Mouse (Mus musculus): Measurements from ENCODE around the gene Exosc1. TPM values are rescaled to one million over a fixed set of nuclear protein-coding genes. Genes with fewer than 3 reads are reported as not detected.

Gene Exosc1
- polyA plus RNA-seq, 1 experiment from 2014 or later = 60.7 TPM

DNA sequence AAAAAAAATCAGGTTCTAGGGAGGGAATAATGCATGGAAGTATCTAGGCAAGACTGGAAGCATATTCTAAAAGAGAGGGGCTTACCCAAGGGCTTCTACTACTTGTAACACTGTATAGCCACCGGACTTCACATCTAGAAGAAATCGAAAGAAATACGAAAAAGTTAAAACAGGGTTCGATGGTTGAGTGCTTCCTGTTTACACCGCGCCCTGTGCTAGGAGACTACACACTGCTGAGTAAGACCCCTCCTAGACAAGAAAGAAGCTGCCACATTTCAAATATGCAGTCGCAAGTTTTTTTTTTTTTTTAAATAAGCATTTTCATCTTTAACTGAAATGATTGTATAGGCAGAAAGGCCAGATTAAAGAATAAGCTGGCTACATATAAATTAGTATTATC, 36.4 kb upstream of the Exosc1 start:
- Histone ChIP-seq H3K4me2 (ENCODE audit: low read depth, low read length) (no peak overlapping the region), H3K27me3 (ENCODE audit: control insufficient read depth, insufficient read depth, low read length) (no peaks in the 10 kb centered on the region), H3K4me3 (ENCODE audit: low read depth, low read length) (no peak overlapping the region), H3K9me3 (ENCODE audit: control insufficient read depth, low read length) (no peaks in the 10 kb centered on the region), H3K4me1 (ENCODE audit: control insufficient read depth, insufficient read depth, low read length) (peaks cover 11% of the 10 kb centered on the region), H3K36me3 (ENCODE audit: control insufficient read depth, insufficient read depth, low read length) (peaks cover 21% of the 10 kb centered on the region), H3K27ac (ENCODE audit: low read depth, low read length) (no peak overlapping the region), H3K9ac (replicated peaks; ENCODE audit: low read depth, low read length) (no peak overlapping the region)
- no peak for ATAC-seq (ENCODE audit: low read depth)
- WGBS = 97% methylated on average over 7 of the region's 7 CpGs

DNA sequence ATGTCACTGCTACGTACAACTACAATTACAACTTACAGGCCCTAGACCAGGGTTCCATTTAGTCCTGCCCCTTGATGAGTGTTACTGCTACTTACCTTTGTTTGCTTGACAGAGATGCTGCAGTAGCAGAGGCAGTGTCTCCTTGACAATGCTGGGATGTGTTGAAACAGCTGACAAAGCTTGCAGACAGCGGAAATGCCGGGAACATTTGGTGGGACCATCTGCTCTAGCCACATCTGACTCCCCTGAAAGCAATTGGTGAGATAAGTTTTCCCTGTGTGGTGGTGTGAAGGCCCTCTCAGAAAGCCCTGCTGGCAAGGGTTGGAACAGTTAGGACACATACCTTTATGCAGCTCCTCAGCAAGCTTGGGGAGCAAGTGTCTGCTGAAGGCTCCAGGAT, 20.4 kb upstream of the Exosc1 start:
- 91% methylated on average over 3 of the region's 3 CpGs for WGBS
- Histone ChIP-seq H3K27me3 (ENCODE audit: control insufficient read depth, insufficient read depth, low read length) (no peaks in the 10 kb centered on the region), H3K4me3 (ENCODE audit: low read depth, low read length) (no peak overlapping the region)

GRCm38 (mm10) chr19:41952287-41952686, 19.1 kb upstream of the Exosc1 start:
- peaks cover 85% of the 10 kb centered on the region for H3K36me3 ChIP-seq (ENCODE audit: control insufficient read depth, insufficient read depth, low read length)
- H3K9me3 ChIP-seq (ENCODE audit: control insufficient read depth, low read length) = no peaks in the 10 kb centered on the region
- H3K9ac ChIP-seq (replicated peaks; ENCODE audit: low read depth, low read length) = no peak overlapping the region
- H3K27ac ChIP-seq (ENCODE audit: low read depth, low read length) = no peak overlapping the region
- no peak for ATAC-seq (ENCODE audit: low read depth)
- no peaks in the 10 kb centered on the region for H3K27me3 ChIP-seq (ENCODE audit: control insufficient read depth, insufficient read depth, low read length)
- H3K4me2 ChIP-seq (ENCODE audit: low read depth, low read length) = no peak overlapping the region
- H3K4me1 ChIP-seq (ENCODE audit: control insufficient read depth, insufficient read depth, low read length) = no peaks in the 10 kb centered on the region
- 85% methylated on average over 4 of the region's 4 CpGs for WGBS
- no peak overlapping the region for H3K4me3 ChIP-seq (ENCODE audit: low read depth, low read length)

More for the DNA sequence above, 20.4 kb upstream of the Exosc1 start:
- no peaks in the 10 kb centered on the region for H3K4me1 ChIP-seq (ENCODE audit: control insufficient read depth, insufficient read depth, low read length)
- no peak for ATAC-seq (ENCODE audit: low read depth)
- no peak overlapping the region for H3K9ac ChIP-seq (replicated peaks; ENCODE audit: low read depth, low read length)
- no peak overlapping the region for H3K27ac ChIP-seq (ENCODE audit: low read depth, low read length)
- peaks cover 83% of the 10 kb centered on the region for H3K36me3 ChIP-seq (ENCODE audit: control insufficient read depth, insufficient read depth, low read length)
- H3K4me2 ChIP-seq (ENCODE audit: low read depth, low read length) = no peak overlapping the region
- no peaks in the 10 kb centered on the region for H3K9me3 ChIP-seq (ENCODE audit: control insufficient read depth, low read length)

DNA sequence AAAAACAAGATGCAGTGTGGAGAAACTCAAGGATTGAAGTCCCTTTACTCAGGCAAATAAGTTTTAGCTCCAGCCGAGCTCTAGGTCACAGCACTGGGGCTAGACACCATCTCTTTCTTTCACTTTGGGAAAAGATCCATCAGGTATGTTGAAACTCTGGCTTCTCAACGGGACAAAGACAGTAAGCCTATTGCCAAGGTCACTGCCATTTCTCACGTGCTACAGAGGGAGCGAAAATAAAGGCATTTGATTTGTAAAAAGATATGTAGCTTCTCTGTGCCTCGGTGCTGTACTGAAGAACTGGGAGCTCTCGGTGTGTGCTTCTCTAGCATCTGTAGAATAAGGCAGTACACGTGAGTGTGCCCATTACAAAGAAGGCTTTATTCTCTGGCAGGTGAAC, 10.6 kb upstream of the Exosc1 start:
- Histone ChIP-seq H3K9ac (replicated peaks; ENCODE audit: low read depth, low read length) (no peak overlapping the region), H3K4me1 (ENCODE audit: control insufficient read depth, insufficient read depth, low read length) (no peaks in the 10 kb centered on the region), H3K9me3 (ENCODE audit: control insufficient read depth, low read length) (no peaks in the 10 kb centered on the region), H3K27ac (ENCODE audit: low read depth, low read length) (no peak overlapping the region), H3K27me3 (ENCODE audit: control insufficient read depth, insufficient read depth, low read length) (no peaks in the 10 kb centered on the region), H3K4me3 (ENCODE audit: low read depth, low read length) (no peak overlapping the region), H3K4me2 (ENCODE audit: low read depth, low read length) (no peak overlapping the region), H3K36me3 (ENCODE audit: control insufficient read depth, insufficient read depth, low read length) (peaks cover 63% of the 10 kb centered on the region)
- ATAC-seq (ENCODE audit: low read depth) = no peak
- WGBS = 94% methylated on average over 7 of the region's 7 CpGs

DNA sequence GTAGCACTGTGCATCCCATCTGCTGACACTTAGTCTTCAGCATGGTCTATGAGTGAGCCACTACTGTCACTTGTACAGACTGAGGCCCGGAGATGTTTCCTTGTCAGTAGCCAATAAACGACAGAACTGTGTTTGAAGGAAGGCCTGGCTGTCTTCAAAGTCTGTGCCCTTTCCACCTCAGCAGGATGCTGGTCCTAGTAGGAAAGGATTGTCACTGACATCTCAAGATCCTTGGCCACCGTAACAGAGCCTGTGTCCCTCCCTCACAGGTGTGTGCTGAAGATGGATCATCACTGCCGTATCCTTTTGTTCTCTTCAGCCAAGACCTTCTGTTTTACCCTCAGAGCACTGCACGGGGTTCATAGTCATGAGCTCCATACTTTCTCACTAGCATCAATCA, 5.3 kb upstream of the Exosc1 start:
- ATAC-seq (ENCODE audit: low read depth) = no peak
- WGBS = 89% methylated on average over 5 of the region's 5 CpGs
- H3K9ac ChIP-seq (replicated peaks; ENCODE audit: low read depth, low read length) = no peak overlapping the region
- H3K4me3 ChIP-seq (ENCODE audit: low read depth, low read length) = no peak overlapping the region
- H3K27ac ChIP-seq (ENCODE audit: low read depth, low read length) = no peak overlapping the region
- H3K9me3 ChIP-seq (ENCODE audit: control insufficient read depth, low read length) = no peaks in the 10 kb centered on the region
- H3K4me2 ChIP-seq (ENCODE audit: low read depth, low read length) = no peak overlapping the region
- H3K27me3 ChIP-seq (ENCODE audit: control insufficient read depth, insufficient read depth, low read length) = no peaks in the 10 kb centered on the region
- H3K4me1 ChIP-seq (ENCODE audit: control insufficient read depth, insufficient read depth, low read length) = peaks cover 10% of the 10 kb centered on the region
- H3K36me3 ChIP-seq (ENCODE audit: control insufficient read depth, insufficient read depth, low read length) = peaks cover 39% of the 10 kb centered on the region

- ATAC-seq (ENCODE audit: low read depth) = no peak
- WGBS = 89% methylated on average over 1 of the region's 1 CpGs
Measured at GRCm38 (mm10) chr19:41935921-41936320, 2.7 kb upstream of the Exosc1 start.

DNA sequence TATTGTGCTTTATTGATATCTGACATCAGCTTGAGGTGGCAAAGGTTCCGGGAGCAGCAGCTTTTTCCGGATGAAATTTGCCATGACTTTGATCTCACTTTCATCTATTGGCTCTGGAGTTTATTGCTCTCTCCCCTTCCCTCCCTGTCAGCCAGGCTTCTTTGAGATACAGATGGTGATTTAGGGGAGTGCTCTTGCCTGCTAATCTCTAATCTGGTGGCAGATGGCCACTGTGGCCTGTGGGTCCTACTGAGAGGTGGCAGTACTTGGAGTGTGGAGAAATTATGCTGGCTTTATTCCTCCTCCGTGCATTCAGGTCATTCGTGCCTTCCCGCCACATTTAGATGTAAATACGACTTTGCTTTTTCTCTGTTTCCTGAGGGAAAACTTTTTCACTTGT, 901 bp upstream of the Exosc1 start:
- Histone ChIP-seq H3K9ac (replicated peaks; ENCODE audit: low read depth, low read length) (peak overlapping the region; percentile 75), H3K27me3 (ENCODE audit: control insufficient read depth, insufficient read depth, low read length) (no peaks in the 10 kb centered on the region), H3K9me3 (ENCODE audit: control insufficient read depth, low read length) (no peaks in the 10 kb centered on the region), H3K4me1 (ENCODE audit: control insufficient read depth, insufficient read depth, low read length) (peaks cover 15% of the 10 kb centered on the region), H3K4me2 (ENCODE audit: low read depth, low read length) (peak overlapping the region; percentile 66), H3K36me3 (ENCODE audit: control insufficient read depth, insufficient read depth, low read length) (peaks cover 22% of the 10 kb centered on the region), H3K27ac (ENCODE audit: low read depth, low read length) (no peak overlapping the region), H3K4me3 (ENCODE audit: low read depth, low read length) (peak overlapping the region; percentile 74)
- WGBS = 5% methylated on average over 6 of the region's 6 CpGs
- no peak for ATAC-seq (ENCODE audit: low read depth)

More at GRCm38 (mm10) chr19:41935921-41936320, 2.7 kb upstream of the Exosc1 start:
- H3K4me2 ChIP-seq (ENCODE audit: low read depth, low read length) = no peak overlapping the region
- H3K27me3 ChIP-seq (ENCODE audit: control insufficient read depth, insufficient read depth, low read length) = no peaks in the 10 kb centered on the region
- peaks cover 15% of the 10 kb centered on the region for H3K4me1 ChIP-seq (ENCODE audit: control insufficient read depth, insufficient read depth, low read length)
- no peaks in the 10 kb centered on the region for H3K9me3 ChIP-seq (ENCODE audit: control insufficient read depth, low read length)
- H3K4me3 ChIP-seq (ENCODE audit: low read depth, low read length) = no peak overlapping the region
- H3K9ac ChIP-seq (replicated peaks; ENCODE audit: low read depth, low read length) = no peak overlapping the region
- H3K27ac ChIP-seq (ENCODE audit: low read depth, low read length) = no peak overlapping the region
- H3K36me3 ChIP-seq (ENCODE audit: control insufficient read depth, insufficient read depth, low read length) = peaks cover 20% of the 10 kb centered on the region

DNA sequence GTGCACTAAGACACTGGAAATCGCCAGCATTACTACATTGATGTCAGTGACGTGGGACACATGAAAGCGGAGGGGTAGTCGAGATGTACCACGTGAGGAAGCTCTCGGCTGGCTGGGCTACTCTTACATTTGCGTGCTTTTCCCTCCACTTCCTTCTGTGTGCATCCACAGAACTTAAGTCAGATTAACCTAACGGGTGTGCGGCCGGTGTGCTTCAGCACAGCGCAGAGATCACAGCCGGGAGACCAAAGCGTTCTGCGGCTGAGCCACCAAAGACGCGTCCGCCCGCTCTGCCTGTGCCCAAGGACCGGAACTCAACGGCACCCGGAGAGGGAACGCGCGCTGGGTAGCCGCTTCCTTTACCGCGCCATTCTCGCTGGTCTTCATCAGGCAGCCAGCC, 537 bp downstream of the Exosc1 start:
- WGBS = 0% methylated on average over 28 of the region's 28 CpGs

GRCm38 (mm10) chr19:41920412-41921067, 12.7 kb downstream of the Exosc1 start:
- no peak for ATAC-seq (ENCODE audit: low read depth)
- Histone ChIP-seq H3K4me3 (ENCODE audit: low read depth, low read length) (no peak overlapping the region), H3K9me3 (ENCODE audit: control insufficient read depth, low read length) (no peaks in the 10 kb centered on the region), H3K36me3 (ENCODE audit: control insufficient read depth, insufficient read depth, low read length) (peaks cover 33% of the 10 kb centered on the region), H3K4me1 (ENCODE audit: control insufficient read depth, insufficient read depth, low read length) (no peaks in the 10 kb centered on the region), H3K4me2 (ENCODE audit: low read depth, low read length) (no peak overlapping the region), H3K9ac (replicated peaks; ENCODE audit: low read depth, low read length) (no peak overlapping the region), H3K27me3 (ENCODE audit: control insufficient read depth, insufficient read depth, low read length) (no peaks in the 10 kb centered on the region), H3K27ac (ENCODE audit: low read depth, low read length) (no peak overlapping the region)
- 82% methylated on average over 5 of the region's 5 CpGs for WGBS

More for the DNA sequence above, 537 bp downstream of the Exosc1 start:
- H3K4me1 ChIP-seq (ENCODE audit: control insufficient read depth, insufficient read depth, low read length) = peaks cover 15% of the 10 kb centered on the region
- H3K27me3 ChIP-seq (ENCODE audit: control insufficient read depth, insufficient read depth, low read length) = no peaks in the 10 kb centered on the region
- peak overlapping the region; percentile 61 for H3K9ac ChIP-seq (replicated peaks; ENCODE audit: low read depth, low read length)
- peak overlapping the region; percentile 55 for H3K27ac ChIP-seq (ENCODE audit: low read depth, low read length)
- peak; percentile 10 for ATAC-seq (ENCODE audit: low read depth)
- H3K36me3 ChIP-seq (ENCODE audit: control insufficient read depth, insufficient read depth, low read length) = peaks cover 19% of the 10 kb centered on the region
- H3K9me3 ChIP-seq (ENCODE audit: control insufficient read depth, low read length) = no peaks in the 10 kb centered on the region
- peak overlapping the region; percentile 74 for H3K4me3 ChIP-seq (ENCODE audit: low read depth, low read length)
- H3K4me2 ChIP-seq (ENCODE audit: low read depth, low read length) = peak overlapping the region; percentile 85
